In genomic region chr1:85794106-85794771, GRCm38 (mm10) we compare ENCODE assay signal across 8 mouse cellular contexts. TPM values are rescaled to one million over a fixed set of nuclear protein-coding genes. Genes with fewer than 3 reads are reported as not detected.
DNase-seq lines count a peak whose midpoint lies in the region; ATAC-seq and TF ChIP-seq lines count a peak whose summit lies in the region.

No protein-coding gene starts in this region.

- H3K4me2 ChIP-seq in hindbrain, postnatal 0 days (ENCODE audit: low read depth, low read length) = peak overlapping the region; percentile 81
- peak overlapping the region; percentile 83 for H3K4me2 ChIP-seq in limb, embryonic 14.5 days (replicated peaks; ENCODE audit: low read depth, low read length, severe bottlenecking)
- H3K4me2 ChIP-seq in midbrain, embryonic 14.5 days (ENCODE audit: low read length) = peak overlapping the region; percentile 82
- peak overlapping the region; percentile 60 for H3K4me2 ChIP-seq in stomach, embryonic 14.5 days (replicated peaks; ENCODE audit: low read depth, low read length)

- DNase-seq in thymus, adult 18-20 months = peak; percentile 29 to 53
- DNase-seq in thymus, postnatal 4 days = no peak
- DNase-seq in cerebellum, adult 9-11 months = peak; percentile 47
- DNase-seq in frontal cortex, postnatal 36 days (ENCODE audit: low spot score in 2 of 2) = peak; percentile 22 to 23
- peak; percentile 48 for DNase-seq in hindbrain, postnatal 0 days (ENCODE audit: low spot score)
- DNase-seq in limb, embryonic 14.5 days (ENCODE audit: low spot score) = peak; percentile 16
- DNase-seq in midbrain, embryonic 14.5 days = peak; percentile 67

- peak overlapping the region; percentile 96 for H3K27ac ChIP-seq in hindbrain, postnatal 0 days
- peak overlapping the region; percentile 92; the same call in 1 of the 2 replicates for H3K27ac ChIP-seq in limb, embryonic 14.5 days (replicated peaks; ENCODE audit: low read depth, low read length)
- peak overlapping the region; percentile 96 for H3K27ac ChIP-seq in midbrain, embryonic 14.5 days (replicated peaks; ENCODE audit: low read depth, low read length)
- peak overlapping the region; percentile 94 for H3K27ac ChIP-seq in stomach, embryonic 14.5 days (ENCODE audit: low read length)

- peak; percentile 11 for ATAC-seq in hindbrain, postnatal 0 days
- no peak for ATAC-seq in limb, embryonic 14.5 days (ENCODE audit: low FRiP score, low read depth)
- peak; percentile 28 for ATAC-seq in midbrain, embryonic 14.5 days (ENCODE audit: low FRiP score, low TSS enrichment)
- ATAC-seq in stomach, embryonic 14.5 days (ENCODE audit: insufficient number of reproducible peaks, insufficient read depth, low FRiP score, low read depth) = peak; percentile 15

- peak overlapping the region; percentile 94 for H3K9ac ChIP-seq in hindbrain, postnatal 0 days (replicated peaks; ENCODE audit: low read length)
- peak overlapping the region; percentile 97 for H3K9ac ChIP-seq in limb, embryonic 14.5 days (ENCODE audit: low read depth, low read length, severe bottlenecking)
- H3K9ac ChIP-seq in midbrain, embryonic 14.5 days (replicated peaks; ENCODE audit: low read length) = peak overlapping the region; percentile 97
- peak overlapping the region; percentile 98 for H3K9ac ChIP-seq in stomach, embryonic 14.5 days (replicated peaks; ENCODE audit: low read depth, low read length)

- peak overlapping the region; percentile 90 for H3K4me3 ChIP-seq in hindbrain, postnatal 0 days (ENCODE audit: low read length)
- H3K4me3 ChIP-seq in limb, embryonic 14.5 days (replicated peaks; ENCODE audit: low read length) = peak overlapping the region; percentile 98
- H3K4me3 ChIP-seq in midbrain, embryonic 14.5 days (replicated peaks; ENCODE audit: low read depth, low read length) = peak overlapping the region; percentile 95
- H3K4me3 ChIP-seq in stomach, embryonic 14.5 days (ENCODE audit: low read depth, low read length) = peak overlapping the region; percentile 98

- no peaks in the 10 kb centered on the region for H3K36me3 ChIP-seq in hindbrain, postnatal 0 days (ENCODE audit: insufficient read depth, low read length)
- H3K36me3 ChIP-seq in limb, embryonic 14.5 days (ENCODE audit: control insufficient read depth, insufficient read depth, low read length) = 0 out of 2 replicates have a peak, but pooled peaks cover 3% of the 10 kb centered on the region
- H3K36me3 ChIP-seq in midbrain, embryonic 14.5 days (ENCODE audit: control insufficient read depth, insufficient read depth, low read length) = 0 out of 2 replicates have a peak, but pooled peaks cover 2% of the 10 kb centered on the region
- no peaks in the 10 kb centered on the region; the same call in 1 of the 2 replicates for H3K36me3 ChIP-seq in stomach, embryonic 14.5 days (ENCODE audit: control insufficient read depth, insufficient read depth, low read length)

- no peak for TF ChIP-seq CTCF in hindbrain, postnatal 0 days (IDR thresholded peaks at IDR 0.05; ENCODE audit: low read depth)

- no peak for TF ChIP-seq POLR2A in limb, embryonic 14.5 days (IDR thresholded peaks at IDR 0.05; ENCODE audit: borderline replicate concordance, extremely low read depth, insufficient read depth, insufficient read length)

- no peaks in the 10 kb centered on the region for H3K9me3 ChIP-seq in hindbrain, postnatal 0 days (ENCODE audit: low read length)
- H3K9me3 ChIP-seq in limb, embryonic 14.5 days (ENCODE audit: control insufficient read depth, low read length) = no peaks in the 10 kb centered on the region
- H3K9me3 ChIP-seq in midbrain, embryonic 14.5 days (ENCODE audit: control insufficient read depth, low read length) = no peaks in the 10 kb centered on the region
- no peaks in the 10 kb centered on the region for H3K9me3 ChIP-seq in stomach, embryonic 14.5 days (ENCODE audit: control insufficient read depth, low read depth, low read length)

- WGBS in hindbrain, postnatal 0 days = under 1% methylated on average over 38 of the region's 38 CpGs
- WGBS in limb, embryonic 14.5 days = under 1% methylated on average over 38 of the region's 38 CpGs
- under 1% methylated on average over 38 of the region's 38 CpGs for WGBS in midbrain, embryonic 14.5 days
- under 1% methylated on average over 38 of the region's 38 CpGs for WGBS in stomach, embryonic 14.5 days

- H3K27me3 ChIP-seq in hindbrain, postnatal 0 days (ENCODE audit: insufficient read depth, low read length) = no peaks in the 10 kb centered on the region
- no peaks in the 10 kb centered on the region for H3K27me3 ChIP-seq in limb, embryonic 14.5 days (ENCODE audit: control insufficient read depth, insufficient read depth, low read length)
- no peaks in the 10 kb centered on the region for H3K27me3 ChIP-seq in midbrain, embryonic 14.5 days (ENCODE audit: control insufficient read depth, insufficient read depth, low read length)
- no peaks in the 10 kb centered on the region for H3K27me3 ChIP-seq in stomach, embryonic 14.5 days (ENCODE audit: control insufficient read depth, insufficient read depth, low read length)

- peaks cover 3% of the 10 kb centered on the region; the same call in 1 of the 2 replicates for H3K4me1 ChIP-seq in hindbrain, postnatal 0 days (ENCODE audit: insufficient read depth, low read length)
- H3K4me1 ChIP-seq in limb, embryonic 14.5 days (ENCODE audit: control insufficient read depth, insufficient read depth, low read length) = 0 out of 2 replicates have a peak, but pooled peaks cover 2% of the 10 kb centered on the region
- H3K4me1 ChIP-seq in midbrain, embryonic 14.5 days (ENCODE audit: control insufficient read depth, insufficient read depth, low read length) = peaks cover 13% of the 10 kb centered on the region; the same call in 1 of the 2 replicates
- peaks cover 13% of the 10 kb centered on the region; the same call in 1 of the 2 replicates for H3K4me1 ChIP-seq in stomach, embryonic 14.5 days (ENCODE audit: control insufficient read depth, insufficient read depth, low read length)

RNA-seq across cellular contexts. Expression of gene Cab39, which starts 1.0 kb away (rescaled TPM):
- 141 and 153 TPM in 2 replicates for total RNA-seq in hindbrain, postnatal 0 days (2014; rRNA removed)
- polyA plus RNA-seq in hindbrain, postnatal 0 days (2015; fragmentation: Nextera tagmentation; extraction: Ambion mirVana) = 39.9 and 41.6 TPM in 2 replicates
- 59.4 and 61.4 TPM in 2 replicates for polyA plus RNA-seq in limb, embryonic 14.5 days (2012; rRNA removed)
- 48.9 and 49.2 TPM in 2 replicates for polyA plus RNA-seq in limb, embryonic 14.5 days (2014; fragmentation: Nextera tagmentation; extraction: Ambion mirVana)
- polyA plus RNA-seq in midbrain, embryonic 14.5 days (2014; fragmentation: Nextera tagmentation; extraction: Ambion mirVana) = 74.8 and 94.5 TPM in 2 replicates
- 52.1 and 56.1 TPM in 2 replicates for polyA plus RNA-seq in stomach, embryonic 14.5 days (2014; fragmentation: Nextera tagmentation; extraction: Ambion mirVana)

RNA-seq across cellular contexts. Expression of gene A630001G21Rik, which starts 15.8 kb away (rescaled TPM):
- not detected in 2 replicates for total RNA-seq in hindbrain, postnatal 0 days (2014; rRNA removed)
- polyA plus RNA-seq in hindbrain, postnatal 0 days (2015; fragmentation: Nextera tagmentation; extraction: Ambion mirVana) = 0.35 and 0.36 TPM in 2 replicates
- 2.8 and 3.1 TPM in 2 replicates for polyA plus RNA-seq in limb, embryonic 14.5 days (2012; rRNA removed)
- polyA plus RNA-seq in limb, embryonic 14.5 days (2014; fragmentation: Nextera tagmentation; extraction: Ambion mirVana) = 1.4 and 1.7 TPM in 2 replicates
- polyA plus RNA-seq in midbrain, embryonic 14.5 days (2014; fragmentation: Nextera tagmentation; extraction: Ambion mirVana) = 0.59 and 0.80 TPM in 2 replicates
- 0.91 and 0.97 TPM in 2 replicates for polyA plus RNA-seq in stomach, embryonic 14.5 days (2014; fragmentation: Nextera tagmentation; extraction: Ambion mirVana)
